Mouse (Mus musculus): Measurements from ENCODE around the gene Cdc20b. TPM values are rescaled to one million over a fixed set of nuclear protein-coding genes. Genes with fewer than 3 reads are reported as not detected.

The Cdc20b gene
- polyA plus RNA-seq, 1 experiment from 2014 or later, result 0.86 TPM

- 24% methylated on average over 18 of the region's 18 CpGs for WGBS
- H3K9me3 ChIP-seq (ENCODE audit: control insufficient read depth, low read length), result no peaks in the 10 kb centered on the region
- no peaks in the 10 kb centered on the region for H3K36me3 ChIP-seq (ENCODE audit: control insufficient read depth, insufficient read depth, low read length)
- H3K9ac ChIP-seq (ENCODE audit: low read depth, low read length), result peak overlapping the region; percentile 41
- peak overlapping the region; percentile 40 for H3K4me3 ChIP-seq (ENCODE audit: low read length)
- H3K4me2 ChIP-seq (ENCODE audit: low read length), result peak overlapping the region; percentile 57
- no peaks in the 10 kb centered on the region for H3K27me3 ChIP-seq (replicated peaks; ENCODE audit: control insufficient read depth, insufficient read depth, low read length)
- ATAC-seq, result no peak
- no peaks in the 10 kb centered on the region; the same call in 1 of the 2 replicates for H3K4me1 ChIP-seq (ENCODE audit: control insufficient read depth, insufficient read depth, low read depth, low read length)
- 0 out of 2 replicates have a peak overlapping the region, but pooled peaks have one; percentile 4 for H3K27ac ChIP-seq (ENCODE audit: low read depth, low read length)
Observed at GRCm38 (mm10) chr13:113045458-113046110, 10.7 kb downstream of the Cdc20b start.

DNA sequence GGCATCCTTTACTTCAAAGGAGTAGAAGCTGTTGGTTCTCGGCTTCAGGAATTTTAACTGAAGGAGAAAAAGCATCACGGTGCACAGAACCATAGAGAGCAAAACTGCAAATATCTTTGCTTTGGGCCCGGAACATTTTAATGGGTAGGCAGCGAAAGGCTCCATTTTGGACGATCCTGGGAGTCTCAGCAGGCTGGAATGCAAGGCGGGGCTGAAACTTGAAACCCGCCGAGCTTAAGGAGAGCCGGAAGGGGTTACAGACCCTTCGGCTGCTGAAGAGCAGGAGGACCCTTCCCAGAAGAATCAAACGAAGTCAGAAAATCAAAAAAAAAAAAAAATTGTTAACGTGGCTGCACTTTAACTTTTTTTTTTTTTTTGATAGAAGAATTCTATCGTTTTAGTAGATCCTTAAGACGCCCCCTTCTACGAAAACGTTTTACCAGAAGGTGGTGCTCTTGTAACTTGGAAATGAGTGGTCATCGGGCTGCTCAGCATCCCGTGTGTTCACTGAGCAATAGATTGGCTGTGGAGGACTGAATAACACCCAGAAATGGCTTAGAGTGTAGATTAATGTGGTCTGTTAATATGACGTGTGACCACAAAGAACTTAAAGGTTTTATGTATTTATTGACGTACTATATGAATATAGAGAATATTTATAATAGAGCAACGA is 11.4 kb downstream of the Cdc20b start, which contains the start of gene Gpx8:
Gpx8 (minus strand) TSS at position 200 of the 673 bp plus-strand sequence.
- Histone ChIP-seq H3K27ac (ENCODE audit: low read depth, low read length) (0 out of 2 replicates have a peak within 1 kb of the TSS, but pooled peaks have one; percentile 4), H3K4me2 (ENCODE audit: low read length) (peak within 1 kb of the TSS; percentile 57), H3K9me3 (ENCODE audit: control insufficient read depth, low read length) (no peaks in the 10 kb centered on the region), H3K36me3 (ENCODE audit: control insufficient read depth, insufficient read depth, low read length) (no peaks in the 10 kb centered on the region), H3K4me1 (ENCODE audit: control insufficient read depth, insufficient read depth, low read depth, low read length) (no peaks in the 10 kb centered on the region; the same call in 1 of the 2 replicates), H3K4me3 (ENCODE audit: low read length) (peak within 1 kb of the TSS; percentile 40), H3K9ac (ENCODE audit: low read depth, low read length) (peak within 1 kb of the TSS; percentile 41), H3K27me3 (replicated peaks; ENCODE audit: control insufficient read depth, insufficient read depth, low read length) (no peaks in the 10 kb centered on the region)
- ATAC-seq, result peak; percentile 92
- 6% methylated on average over 21 of the region's 21 CpGs for WGBS

DNA sequence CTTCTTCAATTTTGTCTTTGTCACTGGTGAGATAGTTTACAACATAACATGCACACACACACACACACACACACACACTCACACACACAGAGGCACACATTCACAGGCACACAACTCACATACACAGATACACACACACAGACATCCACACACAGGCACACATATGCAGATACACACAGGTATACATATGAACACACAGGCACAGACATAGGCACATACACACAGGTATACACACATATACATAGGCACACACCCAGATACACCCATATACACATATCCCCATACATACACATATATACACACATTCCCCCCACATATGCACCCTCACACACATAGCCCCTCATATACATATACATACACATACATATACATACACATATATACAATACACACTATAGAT is 12.1 kb downstream of the Cdc20b start:
- Histone ChIP-seq H3K4me1 (ENCODE audit: control insufficient read depth, insufficient read depth, low read depth, low read length) (no peaks in the 10 kb centered on the region; the same call in 1 of the 2 replicates), H3K36me3 (ENCODE audit: control insufficient read depth, insufficient read depth, low read length) (no peaks in the 10 kb centered on the region), H3K4me3 (ENCODE audit: low read length) (no peak overlapping the region), H3K27me3 (replicated peaks; ENCODE audit: control insufficient read depth, insufficient read depth, low read length) (no peaks in the 10 kb centered on the region), H3K4me2 (ENCODE audit: low read length) (peak overlapping the region; percentile 57), H3K9me3 (ENCODE audit: control insufficient read depth, low read length) (no peaks in the 10 kb centered on the region), H3K27ac (ENCODE audit: low read depth, low read length) (no peak overlapping the region), H3K9ac (ENCODE audit: low read depth, low read length) (no peak overlapping the region)
- peak; percentile 67 for ATAC-seq

DNA sequence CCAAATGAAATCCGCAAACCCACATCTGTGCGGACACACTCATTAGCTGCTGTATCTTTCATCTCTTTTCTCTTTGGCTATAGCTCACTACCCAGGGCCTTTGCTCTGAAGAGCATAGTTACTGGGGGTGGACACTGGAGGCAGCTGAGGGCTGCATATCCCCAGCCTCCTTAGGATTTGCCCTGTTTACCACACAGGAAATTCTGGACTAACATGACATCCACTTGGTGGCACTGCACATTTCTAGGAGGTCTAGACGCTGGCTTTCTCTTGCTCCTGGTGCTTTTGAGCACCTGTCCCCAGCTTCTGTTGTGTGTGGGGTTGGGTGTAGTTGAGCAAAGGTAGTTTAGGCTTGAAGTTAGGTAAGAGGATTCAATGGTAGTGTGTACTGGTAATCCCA is 12.7 kb downstream of the Cdc20b start:
- Histone ChIP-seq H3K4me2 (ENCODE audit: low read length) (no peak overlapping the region), H3K36me3 (ENCODE audit: control insufficient read depth, insufficient read depth, low read length) (no peaks in the 10 kb centered on the region), H3K9ac (ENCODE audit: low read depth, low read length) (no peak overlapping the region), H3K9me3 (ENCODE audit: control insufficient read depth, low read length) (no peaks in the 10 kb centered on the region), H3K4me1 (ENCODE audit: control insufficient read depth, insufficient read depth, low read depth, low read length) (no peaks in the 10 kb centered on the region; the same call in 1 of the 2 replicates), H3K4me3 (ENCODE audit: low read length) (no peak overlapping the region), H3K27me3 (replicated peaks; ENCODE audit: control insufficient read depth, insufficient read depth, low read length) (no peaks in the 10 kb centered on the region), H3K27ac (ENCODE audit: low read depth, low read length) (no peak overlapping the region)
- 87% methylated on average over 3 of the region's 3 CpGs for WGBS
- ATAC-seq, result no peak

DNA sequence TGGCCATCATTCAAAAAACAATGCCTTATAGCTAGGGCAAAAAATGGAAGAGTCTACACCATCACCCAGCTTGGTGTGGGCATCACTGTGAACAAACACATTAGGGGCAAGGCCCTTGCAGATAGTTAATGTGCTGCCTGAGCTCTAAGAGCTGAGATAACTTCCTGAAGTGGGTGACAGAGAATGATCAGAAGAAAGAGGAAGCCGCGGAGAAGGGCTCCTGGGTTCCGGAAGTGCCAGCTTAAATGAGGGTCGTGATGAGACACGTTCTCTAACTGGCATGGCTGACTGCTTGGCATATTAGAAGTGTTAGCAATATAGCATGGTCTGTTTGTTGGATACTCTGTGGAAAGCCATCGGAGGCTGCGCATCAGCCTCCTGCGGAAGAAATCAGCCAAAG is 19.3 kb downstream of the Cdc20b start:
- H3K27me3 ChIP-seq (replicated peaks; ENCODE audit: control insufficient read depth, insufficient read depth, low read length), result no peaks in the 10 kb centered on the region
- WGBS, result 95% methylated on average over 8 of the region's 8 CpGs
- H3K36me3 ChIP-seq (ENCODE audit: control insufficient read depth, insufficient read depth, low read length), result no peaks in the 10 kb centered on the region
- no peak for ATAC-seq
- H3K9ac ChIP-seq (ENCODE audit: low read depth, low read length), result no peak overlapping the region
- no peaks in the 10 kb centered on the region for H3K4me1 ChIP-seq (ENCODE audit: control insufficient read depth, insufficient read depth, low read depth, low read length)
- H3K4me2 ChIP-seq (ENCODE audit: low read length), result no peak overlapping the region
- H3K27ac ChIP-seq (ENCODE audit: low read depth, low read length), result no peak overlapping the region
- H3K9me3 ChIP-seq (ENCODE audit: control insufficient read depth, low read length), result no peaks in the 10 kb centered on the region
- no peak overlapping the region for H3K4me3 ChIP-seq (ENCODE audit: low read length)

DNA sequence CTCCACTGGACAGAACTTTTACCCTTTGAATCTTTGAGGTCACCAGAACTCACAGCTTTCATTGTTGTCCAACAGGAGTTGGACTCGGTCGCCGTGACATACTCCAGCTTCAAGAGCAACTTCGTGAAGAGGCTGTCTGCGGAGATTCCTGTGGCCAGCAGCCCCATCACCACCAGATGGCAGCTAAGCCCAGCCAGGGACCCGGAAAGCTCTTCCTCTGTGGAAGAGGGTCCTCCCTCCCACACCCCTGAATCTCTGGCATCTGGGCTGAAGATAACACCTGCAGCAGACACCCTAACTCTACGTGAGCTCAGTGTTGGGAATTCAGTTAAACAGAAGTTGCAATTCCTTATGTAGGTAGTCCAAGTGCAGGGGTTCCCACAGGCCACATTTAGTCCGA is 20.9 kb downstream of the Cdc20b start:
- WGBS, result 40% methylated on average over 8 of the region's 8 CpGs
- Histone ChIP-seq H3K4me3 (ENCODE audit: low read length) (no peak overlapping the region), H3K27me3 (replicated peaks; ENCODE audit: control insufficient read depth, insufficient read depth, low read length) (no peaks in the 10 kb centered on the region), H3K36me3 (ENCODE audit: control insufficient read depth, insufficient read depth, low read length) (no peaks in the 10 kb centered on the region), H3K27ac (ENCODE audit: low read depth, low read length) (no peak overlapping the region), H3K4me1 (ENCODE audit: control insufficient read depth, insufficient read depth, low read depth, low read length) (no peaks in the 10 kb centered on the region), H3K9ac (ENCODE audit: low read depth, low read length) (no peak overlapping the region), H3K9me3 (ENCODE audit: control insufficient read depth, low read length) (no peaks in the 10 kb centered on the region), H3K4me2 (ENCODE audit: low read length) (no peak overlapping the region)
- ATAC-seq, result no peak

DNA sequence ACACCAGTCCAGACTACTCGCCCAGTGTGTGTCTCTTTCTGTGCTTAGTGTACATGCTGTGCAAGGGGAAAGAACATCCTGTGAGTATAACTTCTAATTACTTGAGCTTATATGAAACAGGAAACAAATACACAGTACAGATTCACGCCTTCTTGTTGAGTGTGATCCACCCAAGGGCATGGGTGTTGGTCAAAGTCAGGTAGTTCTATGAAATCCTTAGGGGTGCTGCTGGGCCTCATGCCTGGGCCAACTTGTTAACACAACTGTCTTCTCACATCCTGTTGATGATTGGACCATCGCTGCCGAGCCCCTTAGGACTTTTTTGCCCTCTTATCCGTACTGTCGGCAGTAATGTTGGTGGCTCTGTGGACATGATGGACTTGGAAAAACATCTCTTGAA is 26.8 kb downstream of the Cdc20b start:
- no peak overlapping the region for H3K4me2 ChIP-seq (ENCODE audit: low read length)
- WGBS, result 87% methylated on average over 6 of the region's 6 CpGs
- no peak overlapping the region for H3K4me3 ChIP-seq (ENCODE audit: low read length)
- no peak overlapping the region for H3K9ac ChIP-seq (ENCODE audit: low read depth, low read length)
- no peaks in the 10 kb centered on the region for H3K27me3 ChIP-seq (replicated peaks; ENCODE audit: control insufficient read depth, insufficient read depth, low read length)
- no peaks in the 10 kb centered on the region for H3K36me3 ChIP-seq (ENCODE audit: control insufficient read depth, insufficient read depth, low read length)
- H3K9me3 ChIP-seq (ENCODE audit: control insufficient read depth, low read length), result no peaks in the 10 kb centered on the region
- no peak for ATAC-seq
- H3K4me1 ChIP-seq (ENCODE audit: control insufficient read depth, insufficient read depth, low read depth, low read length), result no peaks in the 10 kb centered on the region
- no peak overlapping the region for H3K27ac ChIP-seq (ENCODE audit: low read depth, low read length)

GRCm38 (mm10) chr13:113064542-113064941 is 29.6 kb downstream of the Cdc20b start:
- H3K4me3 ChIP-seq (ENCODE audit: low read length), result no peak overlapping the region
- H3K4me2 ChIP-seq (ENCODE audit: low read length), result no peak overlapping the region
- H3K9me3 ChIP-seq (ENCODE audit: control insufficient read depth, low read length), result no peaks in the 10 kb centered on the region
- no peak overlapping the region for H3K27ac ChIP-seq (ENCODE audit: low read depth, low read length)
- no peaks in the 10 kb centered on the region for H3K27me3 ChIP-seq (replicated peaks; ENCODE audit: control insufficient read depth, insufficient read depth, low read length)
- no peaks in the 10 kb centered on the region for H3K4me1 ChIP-seq (ENCODE audit: control insufficient read depth, insufficient read depth, low read depth, low read length)
- ATAC-seq, result no peak
- 92% methylated on average over 9 of the region's 9 CpGs for WGBS
- H3K36me3 ChIP-seq (ENCODE audit: control insufficient read depth, insufficient read depth, low read length), result no peaks in the 10 kb centered on the region
- no peak overlapping the region for H3K9ac ChIP-seq (ENCODE audit: low read depth, low read length)

DNA sequence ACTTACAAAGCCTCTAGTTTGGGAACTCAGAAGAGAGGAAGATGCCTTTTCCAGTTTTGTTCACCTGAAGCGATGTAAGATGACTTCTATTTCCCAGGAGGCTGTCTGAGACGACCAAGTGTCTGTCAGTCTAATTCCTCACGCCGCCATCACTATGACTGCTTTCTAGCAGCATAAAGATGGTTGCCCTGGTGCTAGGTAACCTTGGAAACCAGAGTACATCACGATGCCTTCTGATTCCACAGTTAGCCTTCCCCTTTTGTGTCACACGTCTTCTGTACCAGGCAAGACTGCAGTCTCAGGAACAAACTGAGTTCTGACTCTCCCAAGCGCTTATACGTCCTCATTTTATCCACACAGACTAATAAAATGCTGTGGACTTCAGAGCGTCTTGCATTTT is 44.1 kb downstream of the Cdc20b start:
- no peak for ATAC-seq
- 49% methylated on average over 9 of the region's 9 CpGs for WGBS
- Histone ChIP-seq H3K27me3 (replicated peaks; ENCODE audit: control insufficient read depth, insufficient read depth, low read length) (no peaks in the 10 kb centered on the region), H3K36me3 (ENCODE audit: control insufficient read depth, insufficient read depth, low read length) (no peaks in the 10 kb centered on the region), H3K27ac (ENCODE audit: low read depth, low read length) (no peak overlapping the region), H3K4me2 (ENCODE audit: low read length) (no peak overlapping the region), H3K4me1 (ENCODE audit: control insufficient read depth, insufficient read depth, low read depth, low read length) (no peaks in the 10 kb centered on the region), H3K9ac (ENCODE audit: low read depth, low read length) (no peak overlapping the region), H3K9me3 (ENCODE audit: control insufficient read depth, low read length) (no peaks in the 10 kb centered on the region), H3K4me3 (ENCODE audit: low read length) (no peak overlapping the region)

All from hindbrain, embryonic 16.5 days (tissue).